Mouse (Mus musculus): Measurements from ENCODE around the gene Efna5.

The Efna5 gene

DNA sequence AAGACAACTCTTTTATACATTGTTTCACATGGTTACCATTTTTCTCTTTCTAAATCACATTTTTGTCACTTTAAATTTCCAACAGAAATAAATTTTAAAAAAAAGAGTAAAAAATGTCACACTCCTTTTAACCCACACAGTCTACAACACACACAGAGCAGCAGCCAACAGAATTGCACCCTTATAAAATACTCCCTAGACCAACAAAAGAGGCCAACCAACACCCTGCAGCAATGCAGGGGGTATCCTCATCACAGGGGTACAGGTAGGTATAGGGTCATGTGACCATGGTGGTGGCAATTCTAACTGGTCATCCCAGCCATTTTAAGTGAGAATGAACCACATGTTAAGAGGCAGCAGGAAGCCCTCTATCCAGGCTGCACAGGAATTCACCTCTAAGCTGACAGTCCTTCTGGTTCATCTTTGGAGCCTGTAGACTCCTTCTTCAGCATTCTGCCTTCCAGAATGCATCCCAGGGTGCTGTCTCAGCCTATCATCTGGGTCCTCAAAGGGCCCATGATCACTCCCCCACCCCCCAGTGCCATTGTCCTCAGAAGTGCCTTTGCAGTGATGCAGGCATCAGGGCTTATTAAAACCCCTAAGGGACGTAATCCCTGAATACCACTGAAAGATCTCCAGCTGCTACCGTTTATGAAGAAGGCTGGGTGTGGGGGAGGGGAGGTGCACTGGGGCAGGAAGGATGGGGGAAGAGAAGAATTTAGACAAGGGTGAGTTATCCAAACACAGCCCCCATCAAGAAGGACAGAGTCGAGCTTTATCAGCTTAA is 28.1 kb downstream of the Efna5 start:
- no peak for DNase-seq

DNA sequence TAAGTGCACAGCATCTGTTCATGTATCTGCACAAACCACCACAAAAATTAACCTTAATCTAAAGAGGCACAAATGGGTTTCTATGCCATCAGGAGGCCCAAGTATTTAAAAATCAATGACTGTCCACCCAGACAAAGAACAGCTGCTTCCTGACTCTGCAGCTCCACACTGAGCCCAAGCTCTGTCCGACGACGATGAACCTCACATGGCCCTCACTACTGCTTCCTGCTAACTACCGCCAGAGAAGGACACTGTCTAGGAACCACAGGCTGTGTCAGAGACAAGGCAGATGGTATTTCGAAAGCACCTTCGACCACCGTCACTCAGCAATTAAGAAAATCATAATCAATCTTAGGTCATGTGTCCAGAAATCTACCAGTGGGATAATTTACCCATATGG is 29.8 kb downstream of the Efna5 start:
- DNase-seq = no peak

DNA sequence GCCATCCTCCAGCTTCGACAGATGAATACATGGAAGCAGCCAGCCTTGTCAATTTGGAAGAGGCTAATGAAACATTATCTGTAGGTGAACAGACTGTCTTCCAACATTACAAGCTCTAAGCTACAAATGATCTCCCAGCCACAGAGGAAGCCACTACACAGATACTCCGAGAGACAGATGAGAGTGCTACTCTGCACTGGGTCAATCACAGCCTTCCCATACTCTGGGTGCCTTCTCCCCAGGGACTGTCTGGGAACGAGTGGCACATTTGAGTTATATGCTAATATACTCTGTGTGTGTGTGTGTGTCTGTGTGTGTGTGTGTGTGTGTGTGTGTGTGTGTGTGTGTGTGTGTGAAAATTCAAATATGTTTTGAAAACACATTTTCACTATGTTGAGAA is 30.5 kb downstream of the Efna5 start:
- no peak for DNase-seq

DNA sequence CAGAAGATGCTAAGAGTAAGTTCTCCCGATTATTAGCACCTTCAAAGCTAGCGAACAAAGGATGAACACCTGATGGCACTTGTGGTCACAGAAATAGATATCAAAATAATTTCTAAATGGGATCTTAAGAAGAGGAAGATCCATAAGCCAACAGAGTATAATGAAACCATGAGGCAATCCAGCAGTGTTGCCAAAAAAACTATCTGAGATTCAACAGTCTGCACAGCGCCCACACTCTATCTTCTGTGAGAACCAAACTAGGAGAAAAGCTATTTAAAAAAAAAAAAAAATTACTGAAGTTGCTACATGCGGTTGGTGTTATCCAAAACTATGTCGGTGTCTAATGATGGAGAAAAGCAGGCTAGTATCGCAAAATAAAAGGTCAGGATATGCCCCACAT is 31.4 kb downstream of the Efna5 start:
- DNase-seq = no peak

DNA sequence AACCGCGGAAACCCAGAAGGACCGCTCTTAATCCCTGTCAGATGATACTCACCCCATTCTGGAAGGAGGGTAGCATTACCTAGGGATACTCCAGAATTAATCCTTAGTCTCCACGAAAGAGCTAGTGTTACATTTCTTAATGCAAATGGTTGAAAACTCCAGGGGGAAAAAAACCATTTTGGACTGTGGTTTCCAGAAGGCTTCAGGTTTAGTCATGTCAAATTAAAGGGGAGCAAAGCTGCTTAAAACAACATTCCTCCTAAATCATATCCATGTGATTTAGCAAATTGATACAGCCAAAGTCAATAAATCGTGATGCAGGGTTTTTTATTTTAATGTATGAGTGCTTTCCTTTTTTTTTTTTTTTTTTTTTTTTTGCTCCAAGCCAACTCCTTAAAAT is 35.5 kb downstream of the Efna5 start:
- no peak for DNase-seq

DNA sequence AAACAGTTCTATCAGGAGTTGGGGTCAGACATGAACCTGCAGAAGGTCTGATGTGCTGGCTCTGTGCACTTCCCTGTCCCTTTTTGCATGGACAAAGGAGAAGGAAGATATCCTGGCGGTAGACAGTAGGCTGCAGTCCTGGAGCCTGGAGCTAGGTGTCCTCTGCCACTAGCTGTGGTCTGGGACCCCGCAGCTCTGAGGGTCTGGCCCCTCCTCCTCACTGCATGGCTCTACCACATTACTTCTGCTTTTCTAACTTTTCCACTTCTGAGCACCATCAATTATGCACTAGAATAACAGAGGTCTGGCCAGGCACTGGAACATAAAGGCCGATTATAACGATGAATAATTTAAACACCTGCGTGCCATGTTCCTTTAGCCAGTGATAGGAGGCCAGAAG is 36.8 kb downstream of the Efna5 start:
- no peak for DNase-seq

DNA sequence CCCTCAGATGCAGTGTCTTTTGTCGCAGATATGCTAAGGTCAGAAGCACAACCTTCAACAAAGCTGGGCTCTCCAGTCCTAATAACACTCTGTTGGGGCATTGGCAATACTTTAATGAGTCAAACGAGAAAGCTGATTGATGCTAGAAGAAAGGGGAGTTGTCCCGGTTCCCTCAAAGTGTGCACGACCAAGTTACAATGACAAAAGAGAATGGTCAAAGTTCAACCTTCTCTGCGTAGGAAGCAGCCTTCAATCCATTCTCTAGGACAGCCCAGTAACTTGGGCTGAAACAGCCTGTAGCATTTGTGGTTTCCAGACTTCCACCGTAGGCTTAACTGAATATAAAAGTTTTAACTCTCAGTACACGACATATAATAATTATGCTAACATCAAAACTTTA is 43.8 kb downstream of the Efna5 start:
- DNase-seq = no peak

DNA sequence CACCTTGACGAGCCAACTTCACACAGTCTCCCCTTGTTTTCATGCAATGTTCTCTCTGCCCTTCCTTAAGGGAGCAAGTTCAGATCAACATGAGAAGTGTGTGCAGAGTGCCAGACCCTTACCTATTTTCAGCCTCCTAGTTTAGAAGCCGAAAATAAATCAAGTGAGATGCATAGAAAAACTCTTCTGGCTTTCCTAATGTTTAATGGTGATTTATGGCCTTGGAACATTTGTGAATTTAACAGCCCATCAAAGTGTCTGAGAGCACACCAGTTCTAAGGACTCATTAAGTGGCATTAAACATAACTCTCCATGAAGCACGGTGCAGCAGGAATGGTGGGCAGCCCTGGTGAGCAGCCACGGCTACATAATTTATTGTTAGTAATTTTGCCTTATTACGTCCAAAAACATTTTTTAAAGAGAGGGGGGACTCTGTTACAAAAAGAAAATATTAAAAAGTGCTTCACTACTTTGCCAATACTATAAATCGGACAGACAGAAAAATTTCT is 44.5 kb downstream of the Efna5 start:
- DNase-seq = no peak

DNA sequence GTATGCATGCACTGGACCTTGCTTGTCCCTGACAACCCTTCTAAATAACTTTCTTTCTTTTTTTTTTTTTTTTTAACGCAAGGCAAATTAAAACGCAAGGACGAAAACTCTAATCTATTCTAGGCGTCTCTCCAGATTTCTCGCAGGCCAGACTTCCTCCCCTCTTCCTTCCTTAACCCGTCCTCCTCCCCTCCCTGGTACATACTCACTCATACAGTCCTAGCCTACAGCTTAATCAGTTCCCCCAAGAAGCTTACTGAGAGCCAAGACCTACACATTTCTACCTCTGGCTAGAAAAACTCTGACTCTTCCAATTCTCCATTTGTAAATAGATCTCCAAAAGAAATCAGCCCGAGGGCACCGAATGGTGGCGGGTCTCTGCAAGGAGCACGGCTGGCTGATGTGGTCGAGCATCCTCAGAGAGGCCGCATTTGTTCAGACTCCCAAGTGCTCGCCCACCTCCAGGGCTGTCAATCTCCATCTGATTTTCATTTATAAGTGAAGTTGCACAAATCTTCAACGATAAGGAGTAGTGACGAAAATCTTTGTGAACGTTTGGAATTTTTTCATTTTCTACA is 48.5 kb downstream of the Efna5 start:
- no peak for DNase-seq

DNA sequence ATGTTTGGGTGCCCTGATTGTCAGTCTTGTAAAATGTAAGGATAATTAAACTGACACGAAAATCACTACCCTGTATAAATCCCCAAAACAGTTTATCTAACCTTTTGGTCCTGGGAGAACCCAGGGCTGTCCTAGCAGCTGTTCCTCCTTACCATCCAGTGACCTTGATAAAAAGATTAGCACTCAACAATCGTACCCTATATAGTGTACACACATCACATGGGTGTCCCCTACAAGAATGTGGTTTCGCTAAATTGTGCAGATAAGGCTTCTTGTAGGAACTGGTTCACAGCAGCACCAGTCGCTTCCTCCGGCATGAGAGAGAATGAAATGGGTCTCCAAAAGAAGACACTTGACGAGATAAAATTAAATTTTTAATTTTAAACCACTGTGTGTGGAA is 53.6 kb downstream of the Efna5 start:
- no peak for DNase-seq

DNA sequence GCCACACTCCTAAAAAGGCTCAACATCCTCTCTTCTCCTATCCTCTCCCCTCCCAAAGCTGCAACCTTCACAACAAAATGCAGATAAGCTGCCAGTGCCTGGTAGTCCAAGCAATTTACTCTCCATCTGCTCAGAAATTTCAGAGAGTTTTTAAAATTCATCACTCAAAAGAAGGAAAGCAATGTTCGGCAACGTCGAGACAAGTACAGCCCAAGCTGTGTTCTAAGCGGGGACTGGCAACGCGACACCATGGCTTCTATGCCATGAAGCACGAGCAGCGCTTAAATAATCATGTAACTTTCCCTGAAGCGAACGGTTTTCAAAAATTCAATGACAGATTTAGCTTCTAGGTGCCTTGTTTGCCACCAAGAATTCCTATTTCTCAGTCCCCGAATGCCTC is 59.9 kb downstream of the Efna5 start:
- DNase-seq = no peak

DNA sequence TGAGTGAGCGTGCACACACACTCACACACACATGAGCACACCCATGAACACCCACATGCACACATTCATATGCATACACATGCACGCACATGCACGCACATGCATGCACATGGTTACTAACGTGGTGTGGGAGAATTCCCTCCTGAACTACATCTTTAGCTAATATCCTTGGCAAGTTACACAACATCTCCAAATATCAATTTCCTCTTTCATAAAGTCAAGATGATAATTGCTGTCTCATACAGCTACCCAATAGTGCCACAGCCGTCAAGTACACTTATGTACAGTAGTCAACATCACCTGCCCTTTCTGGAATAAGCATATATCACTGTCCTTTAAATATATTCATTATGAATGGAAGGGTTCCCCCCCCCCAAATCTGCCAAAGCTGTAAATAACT is 61.2 kb downstream of the Efna5 start:
- DNase-seq = no peak

DNA sequence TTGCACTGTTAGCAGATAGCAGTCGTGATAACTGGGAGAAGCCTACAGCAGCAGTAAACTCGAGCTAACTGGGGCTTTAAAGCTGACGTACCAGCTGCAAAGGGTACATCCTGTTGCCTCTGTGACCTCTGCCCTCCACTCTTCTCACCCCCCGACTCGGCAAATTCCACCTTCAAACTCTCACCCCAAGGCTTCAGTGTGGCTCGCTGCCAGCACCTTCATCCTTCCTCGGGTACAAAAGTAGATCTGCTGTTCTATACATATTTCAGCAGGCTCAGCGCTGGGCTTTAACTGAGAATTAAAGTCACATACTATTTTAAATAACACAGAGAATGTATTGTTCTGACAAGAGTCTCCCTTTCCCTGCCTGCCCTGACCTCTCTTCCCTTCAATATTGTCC is 62.3 kb downstream of the Efna5 start:
- no peak for DNase-seq

DNA sequence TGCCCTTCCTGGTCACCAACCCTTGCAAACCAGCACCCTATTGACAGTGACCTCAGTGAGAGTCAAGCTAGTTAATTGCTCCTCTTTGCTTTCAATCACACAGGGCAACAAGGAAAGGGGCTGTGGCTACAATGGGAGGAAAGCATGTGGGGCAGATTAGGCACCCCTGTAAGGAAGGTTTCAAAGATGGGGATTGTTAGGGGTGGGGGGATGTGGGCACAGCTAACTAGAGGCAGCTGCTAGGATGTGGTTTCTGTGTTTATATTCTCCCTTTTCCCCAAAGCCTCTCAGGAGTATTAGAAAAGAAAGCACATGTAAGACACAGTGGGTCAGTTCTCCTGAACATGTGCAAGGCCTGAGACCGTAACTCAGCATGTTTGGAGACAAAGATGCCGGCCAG is 62.8 kb downstream of the Efna5 start:
- DNase-seq = no peak

DNA sequence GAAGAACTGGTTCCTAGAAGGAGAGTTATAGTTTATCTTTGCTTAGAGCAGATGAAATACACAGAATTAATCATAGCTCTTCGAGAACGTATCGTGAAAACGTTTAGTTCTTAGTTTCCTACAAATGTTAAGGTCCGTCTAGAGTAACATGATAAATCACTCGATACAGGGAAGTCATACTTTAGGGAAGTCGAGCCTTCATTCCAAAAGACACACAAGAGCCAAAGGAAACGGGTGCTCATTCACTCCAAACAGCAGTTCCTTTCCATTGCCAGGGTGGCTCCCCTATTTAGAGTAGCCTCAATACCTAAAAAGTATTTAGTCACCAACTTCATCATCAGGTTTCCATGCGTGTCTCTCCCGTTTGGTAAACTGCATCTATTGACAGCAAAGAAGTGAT is 64.2 kb downstream of the Efna5 start:
- DNase-seq = no peak

DNA sequence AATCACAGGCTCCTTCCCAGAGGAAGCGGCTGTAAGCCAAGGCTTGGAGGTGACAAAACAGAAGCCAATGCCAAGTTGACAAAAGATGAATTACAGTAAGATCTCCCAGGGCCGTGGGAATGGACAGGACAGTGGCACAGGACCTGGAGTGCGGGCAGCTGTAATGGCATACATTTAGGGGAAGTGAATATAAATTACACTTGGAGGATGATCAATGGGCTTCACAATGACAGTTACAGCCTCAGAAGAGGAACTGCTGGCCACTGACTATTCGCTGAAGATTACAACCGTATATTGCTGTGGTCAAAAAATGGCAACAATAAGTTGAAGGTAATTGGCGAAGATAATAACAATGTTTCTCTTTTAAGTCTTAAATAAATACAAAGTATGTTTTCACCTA is 67.7 kb downstream of the Efna5 start:
- DNase-seq = no peak

DNA sequence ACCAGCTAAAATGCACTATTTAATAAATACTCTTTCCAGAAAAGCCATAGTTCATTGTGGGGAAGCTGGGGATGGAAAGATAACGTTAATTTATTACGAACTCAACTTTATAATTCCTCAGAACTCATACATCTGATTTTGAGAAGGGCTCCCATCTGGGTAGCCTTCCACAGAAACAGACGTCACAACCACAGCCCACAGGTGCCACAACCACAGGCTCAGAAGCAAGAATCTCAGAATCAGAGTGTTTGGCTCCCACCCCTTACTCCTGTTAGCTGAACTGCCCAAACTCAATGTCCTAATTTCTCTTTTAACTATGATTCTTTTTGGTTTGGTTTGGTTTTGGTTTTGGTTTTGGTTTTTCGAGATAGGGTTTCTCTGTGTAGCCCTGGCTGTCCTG is 73.2 kb downstream of the Efna5 start:
- no peak for DNase-seq

DNA sequence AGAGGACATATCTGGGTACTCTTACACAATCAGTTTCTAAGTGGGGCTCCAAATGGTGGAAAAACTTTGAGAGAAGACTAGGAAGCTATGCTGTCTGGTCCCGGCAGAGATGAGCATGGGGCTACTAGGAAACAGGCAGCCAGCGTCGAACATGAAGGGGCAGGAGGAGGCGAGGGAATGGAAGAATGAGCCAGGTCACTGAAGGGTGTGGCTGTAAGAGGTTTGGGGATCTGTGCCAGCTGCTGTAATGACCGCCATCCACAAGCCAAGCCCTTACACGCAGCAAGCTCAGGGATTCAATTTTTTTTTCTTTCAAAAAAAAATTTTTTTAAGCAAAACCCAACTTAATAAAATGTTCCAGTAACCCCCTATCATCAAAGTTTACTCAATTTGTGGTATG is 74.5 kb downstream of the Efna5 start:
- DNase-seq = no peak

DNA sequence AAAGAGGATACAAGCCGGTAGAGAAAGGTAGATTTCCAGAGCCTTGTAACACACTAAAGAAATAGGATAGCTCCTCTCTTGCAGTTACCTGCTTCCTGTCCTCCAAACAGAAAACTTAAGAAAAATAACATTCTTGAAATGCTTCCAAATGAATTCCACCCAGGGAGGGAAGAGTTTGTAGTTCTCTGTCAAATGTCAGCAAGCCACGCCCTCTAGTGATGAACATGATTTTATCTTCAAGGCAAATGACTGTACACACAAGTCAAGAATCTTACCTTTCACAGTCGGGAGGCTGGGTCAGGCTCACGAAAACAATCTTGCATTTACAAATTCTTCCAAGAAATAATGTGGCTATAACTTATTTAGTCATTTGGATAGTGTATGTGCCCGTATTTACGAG is 78.4 kb downstream of the Efna5 start:
- DNase-seq = no peak

DNA sequence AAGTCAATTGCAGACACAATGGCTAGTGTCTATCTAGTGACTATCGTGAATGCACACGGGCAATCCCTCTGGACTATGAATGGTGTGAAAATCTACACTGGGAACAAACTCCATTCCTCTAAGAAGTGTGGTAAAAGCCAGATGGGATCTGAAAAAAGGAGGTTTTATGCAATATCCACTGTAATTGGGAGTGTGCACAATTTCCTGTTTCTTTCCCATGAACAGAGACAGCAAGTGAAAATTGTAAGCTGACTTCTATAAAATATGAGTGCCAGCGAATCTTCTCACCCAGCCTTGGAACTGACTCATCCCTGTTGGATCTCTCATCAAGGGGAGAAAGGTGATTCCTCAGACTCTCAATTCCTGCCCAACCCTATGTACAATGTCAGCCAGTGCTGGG is 83.8 kb downstream of the Efna5 start:
- no peak for DNase-seq

DNA sequence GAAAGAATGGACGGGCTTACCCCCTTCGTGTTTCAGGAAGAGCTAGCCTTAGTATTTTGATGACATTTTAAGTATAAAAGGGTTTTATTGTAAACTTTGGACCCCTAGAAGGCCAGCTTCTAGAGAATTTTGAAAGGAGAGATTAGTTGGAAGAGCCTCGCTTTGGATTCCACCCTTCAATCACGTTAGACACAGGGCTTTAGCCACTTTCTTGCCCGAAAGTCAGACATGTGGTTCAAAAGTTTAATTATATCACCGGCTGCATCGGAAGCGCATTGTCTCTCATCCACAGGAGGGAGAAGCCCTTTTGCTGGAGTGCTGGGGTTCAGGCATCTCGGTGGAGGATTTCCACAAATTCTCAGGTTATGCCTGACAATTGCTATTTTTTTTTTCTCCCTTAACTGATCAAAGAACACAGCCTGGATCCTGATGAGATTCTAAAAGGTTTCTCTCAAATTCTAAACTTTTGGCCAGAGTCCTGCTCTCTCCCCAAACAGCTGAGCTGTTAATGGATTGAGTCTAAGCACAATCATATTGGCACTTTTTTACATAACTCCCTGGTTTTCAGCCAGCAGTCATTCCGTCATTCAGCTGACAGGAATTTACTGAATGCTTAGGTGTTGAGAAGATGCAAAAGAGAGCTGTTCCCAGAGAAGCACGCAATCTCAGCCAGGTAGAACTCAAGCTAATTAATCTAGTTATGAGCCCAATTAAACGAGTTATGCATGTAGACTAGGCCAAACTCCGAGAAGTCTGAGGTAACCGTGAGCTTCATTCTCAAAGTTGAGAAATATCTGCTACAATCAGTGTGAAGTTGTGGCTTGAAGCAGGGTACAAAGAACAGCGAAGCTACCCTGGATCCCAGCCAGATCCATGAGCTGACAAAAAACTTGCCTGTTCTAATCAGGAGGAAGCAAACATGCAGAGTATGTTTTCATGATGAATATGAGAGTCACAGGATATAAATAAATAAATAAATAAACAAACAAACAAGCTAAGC is 91.5 kb downstream of the Efna5 start:
- no peak for DNase-seq

DNA sequence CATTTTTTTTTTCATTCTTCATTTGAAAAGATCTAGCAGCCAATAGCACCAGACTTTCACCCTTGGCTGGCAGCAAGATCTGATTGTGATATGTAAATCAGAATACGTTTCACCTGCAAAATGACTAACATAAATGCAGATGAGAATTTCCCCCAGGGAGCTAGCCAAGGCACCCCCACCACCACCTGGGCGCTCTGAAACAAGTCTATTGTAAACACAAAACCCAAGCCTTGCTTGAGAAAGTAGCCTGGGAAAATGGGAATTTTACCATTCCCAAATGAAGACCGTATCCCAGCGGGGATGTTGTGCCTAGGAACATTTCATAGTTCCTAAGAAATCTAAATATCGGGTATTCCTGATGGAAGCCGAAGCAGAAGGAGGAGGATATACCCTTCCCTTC is 92.3 kb downstream of the Efna5 start:
- peak; percentile 9 for DNase-seq

DNA sequence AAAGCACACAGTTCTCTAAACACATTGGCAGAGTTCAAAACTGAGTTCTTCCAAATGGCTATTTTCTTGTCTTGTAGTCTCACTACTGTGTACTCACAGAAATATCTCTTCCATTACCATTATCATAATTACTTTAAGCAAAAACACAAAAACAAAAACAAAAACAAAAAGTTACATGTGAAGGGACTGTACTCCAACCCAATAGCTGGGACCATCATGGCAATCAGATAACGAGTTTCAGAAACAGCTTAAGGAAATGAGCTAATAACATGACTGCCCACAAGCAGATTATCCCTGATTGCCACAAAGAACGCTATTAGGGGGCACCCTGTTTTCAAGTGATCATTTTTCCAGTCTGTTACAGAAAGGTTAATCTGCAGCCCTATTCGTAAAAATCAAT is 93.3 kb downstream of the Efna5 start:
- no peak for DNase-seq

DNA sequence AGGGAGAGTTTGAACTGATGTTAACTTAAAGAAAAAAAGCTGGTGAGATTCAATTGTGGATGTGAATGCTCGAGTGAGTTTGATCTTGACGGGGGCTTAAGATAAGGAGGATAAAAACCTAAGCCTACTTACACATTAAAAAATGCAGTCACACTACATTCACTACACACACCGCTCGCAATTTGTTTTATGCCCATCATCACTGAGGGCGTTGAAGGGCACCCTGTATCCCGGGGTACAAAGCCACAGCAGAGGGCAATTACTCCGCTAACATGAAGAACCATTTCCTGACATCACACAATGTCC is 94.6 kb downstream of the Efna5 start:
- no peak for DNase-seq

All from kidney, adult 11 months (tissue).